Mouse (Mus musculus) lung, adult 2 months (tissue): ENCODE data around the gene Gpr88.

Experiments used
- CTCF ChIP-seq: fragments of 200-500 bp; IDR thresholded peaks from 2 replicates; pipeline ENCODE4 v1.5.1; 2011; ENCODE audit warnings: mild to moderate bottlenecking, low read length, control low read depth; ENCODE audit not compliant: insufficient read depth
- POLR2A ChIP-seq: fragments of 200-500 bp; IDR thresholded peaks from 2 replicates; pipeline ENCODE4 v1.6.1; 2011; ENCODE audit warnings: low read depth, mild to moderate bottlenecking, control low read depth, low read length, borderline replicate concordance; ENCODE audit errors: extremely low read depth

- TF ChIP-seq CTCF (no peak), POLR2A (no peak)
These were observed 45.4 kb upstream of the Gpr88 start for GRCm38 (mm10) chr3:116298727-116299126.
